Mouse (Mus musculus) megakaryocyte, embryonic 14.5 days (primary cell): ENCODE data around the gene Dcxr. TPM values are rescaled to one million over a fixed set of nuclear protein-coding genes. Genes with fewer than 3 reads are reported as not detected.
A peak's percentile ranks its signal among the peaks of the same experiment; 100 is the strongest.

ENCODE experiments used
- H3K27me3 ChIP-seq: replicated peaks from 2 replicates; pipeline ENCODE3; 2012; ENCODE audit warnings: inconsistent platforms
- H3K36me3 ChIP-seq: replicated peaks from 2 replicates; pipeline ENCODE3; 2012; ENCODE audit warnings: low read length, inconsistent platforms, mixed read lengths
- H3K4me1 ChIP-seq: 2 replicates; pipeline ENCODE4 v1.6.1; 2012; ENCODE audit warnings: inconsistent platforms
- H3K4me3 ChIP-seq: replicated peaks from 2 replicates; pipeline ENCODE3; 2012; ENCODE audit warnings: moderate library complexity, mild to moderate bottlenecking, inconsistent platforms
- H3K9me3 ChIP-seq: 2 replicates; pipeline ENCODE4 v1.6.1; 2012; ENCODE audit warnings: inconsistent platforms
- FLI1 ChIP-seq: IDR thresholded peaks from 2 replicates; pipeline ENCODE4 v1.6.1; 2012; ENCODE audit warnings: low read length, inconsistent platforms, mixed read lengths
- GATA1 ChIP-seq: IDR thresholded peaks from 3 replicates; pipeline ENCODE4 v1.6.1; 2012; ENCODE audit warnings: mixed read lengths, low read length, inconsistent platforms, borderline replicate concordance
- polyA plus RNA-seq: library from polyadenylated mRNA; stranded (reverse); fragments of >175 nt; gene quantifications from 2 replicates; pipeline ENCODE4 v1.2.3, GENCODE M21; 2012; ENCODE audit warnings: low replicate concordance; ENCODE audit not compliant: insufficient read depth

The Dcxr gene
- polyA plus RNA-seq, 1 experiment = 100 TPM

- TF ChIP-seq FLI1 = no peak
- no peak for TF ChIP-seq GATA1
- H3K4me3 ChIP-seq = no peak overlapping the region
Observed at GRCm38 (mm10) chr11:120760236-120760635, 33.2 kb upstream of the Dcxr start.

GRCm38 (mm10) chr11:120751606-120752005 is 24.5 kb upstream of the Dcxr start:
- H3K4me1 ChIP-seq = no peaks in the 10 kb centered on the region
- peaks cover 5% of the 10 kb centered on the region for H3K9me3 ChIP-seq
- no peaks in the 10 kb centered on the region for H3K36me3 ChIP-seq
- H3K27me3 ChIP-seq = peaks cover 17% of the 10 kb centered on the region
- no peak overlapping the region for H3K4me3 ChIP-seq
- TF ChIP-seq FLI1 (no peak), GATA1 (no peak)

More at GRCm38 (mm10) chr11:120760236-120760635, 33.2 kb upstream of the Dcxr start:
- peaks cover 21% of the 10 kb centered on the region for H3K27me3 ChIP-seq
- H3K9me3 ChIP-seq = peaks cover 55% of the 10 kb centered on the region
- peaks cover 6% of the 10 kb centered on the region for H3K4me1 ChIP-seq
- H3K36me3 ChIP-seq = no peaks in the 10 kb centered on the region

DNA sequence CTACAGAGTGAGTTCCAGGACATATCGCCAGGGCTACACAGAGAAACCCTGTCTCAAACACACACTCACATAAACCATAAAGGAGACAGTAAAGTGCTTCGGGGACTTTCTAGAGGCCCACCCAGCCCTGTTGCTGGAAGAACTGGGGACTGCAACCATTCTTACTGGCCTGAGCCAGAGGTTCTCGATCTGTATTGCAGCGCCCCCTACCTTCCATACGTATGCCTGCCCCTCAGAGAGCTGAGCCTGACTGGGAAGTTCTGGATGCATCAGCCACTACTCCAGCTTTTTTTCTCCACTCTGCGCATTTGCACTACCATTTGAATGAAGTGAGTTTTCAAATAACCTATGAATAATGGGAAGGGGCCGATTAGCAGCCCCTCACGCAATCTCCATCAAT is 22.3 kb upstream of the Dcxr start:
- no peaks in the 10 kb centered on the region for H3K36me3 ChIP-seq
- peaks cover 30% of the 10 kb centered on the region for H3K27me3 ChIP-seq
- no peaks in the 10 kb centered on the region for H3K4me1 ChIP-seq
- no peak overlapping the region for H3K4me3 ChIP-seq
- no peaks in the 10 kb centered on the region for H3K9me3 ChIP-seq
- TF ChIP-seq FLI1 = no peak
- no peak for TF ChIP-seq GATA1

- no peak overlapping the region for H3K4me3 ChIP-seq
- no peaks in the 10 kb centered on the region for H3K36me3 ChIP-seq
- peaks cover 37% of the 10 kb centered on the region for H3K27me3 ChIP-seq
- no peaks in the 10 kb centered on the region for H3K9me3 ChIP-seq
- H3K4me1 ChIP-seq = no peaks in the 10 kb centered on the region
- TF ChIP-seq GATA1 (no peak), FLI1 (no peak)
Observed at GRCm38 (mm10) chr11:120747974-120748373, 20.9 kb upstream of the Dcxr start.

DNA sequence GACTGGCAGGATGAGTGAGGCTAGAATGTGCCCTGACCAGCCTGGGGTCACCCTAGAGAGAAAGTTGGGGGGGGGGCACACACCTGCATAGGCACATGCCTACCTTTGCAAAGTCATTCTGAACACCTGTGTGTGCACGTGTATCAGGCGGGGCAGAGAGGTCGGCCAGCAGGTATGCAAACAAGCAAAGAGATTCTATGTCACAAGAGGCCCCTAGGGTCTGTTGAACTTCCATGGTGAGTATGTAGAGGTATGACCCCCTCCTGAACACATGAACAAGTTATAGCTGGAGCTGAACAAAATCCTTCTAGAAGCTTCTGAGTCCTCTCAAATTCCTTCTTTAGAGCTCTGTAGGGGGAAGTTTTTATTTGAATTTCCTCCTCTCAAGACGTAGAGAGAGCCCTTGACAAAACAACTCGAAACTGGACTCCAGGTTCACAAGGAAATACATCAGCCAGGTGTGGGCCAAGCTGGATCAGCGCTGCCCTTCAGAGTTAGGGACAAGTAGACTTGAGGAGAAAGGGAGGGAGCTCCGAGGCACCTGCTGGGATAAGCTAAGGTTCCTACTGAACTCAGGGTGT is 17.1 kb upstream of the Dcxr start:
- H3K9me3 ChIP-seq = no peaks in the 10 kb centered on the region
- peaks cover 5% of the 10 kb centered on the region for H3K4me1 ChIP-seq
- H3K36me3 ChIP-seq = no peaks in the 10 kb centered on the region
- TF ChIP-seq GATA1 = no peak
- TF ChIP-seq FLI1 = no peak
- H3K4me3 ChIP-seq = no peak overlapping the region
- peaks cover 43% of the 10 kb centered on the region for H3K27me3 ChIP-seq

DNA sequence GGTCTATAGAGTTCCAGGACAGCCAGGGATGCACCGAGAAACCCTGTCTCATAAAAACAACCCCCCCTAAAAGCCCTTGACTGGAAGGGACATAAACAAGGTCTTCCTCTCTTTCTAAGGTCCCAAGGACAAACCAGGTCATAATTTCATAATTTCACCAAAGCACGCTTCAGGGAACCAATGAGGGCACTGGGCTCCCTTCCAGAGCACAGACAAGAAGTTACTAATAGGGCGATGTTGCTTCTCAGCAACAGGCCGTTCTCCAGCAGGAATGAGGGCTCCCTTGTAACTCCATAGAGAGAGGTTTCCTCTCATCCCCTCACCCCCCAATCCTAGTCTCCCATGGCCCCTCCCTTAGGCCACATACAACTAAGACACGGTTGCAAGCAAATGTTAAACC is 13.9 kb upstream of the Dcxr start:
- no peak for TF ChIP-seq FLI1
- TF ChIP-seq GATA1 = no peak
- no peaks in the 10 kb centered on the region for H3K9me3 ChIP-seq
- H3K4me3 ChIP-seq = no peak overlapping the region
- H3K36me3 ChIP-seq = no peaks in the 10 kb centered on the region
- peaks cover 45% of the 10 kb centered on the region for H3K27me3 ChIP-seq
- peaks cover 5% of the 10 kb centered on the region for H3K4me1 ChIP-seq

DNA sequence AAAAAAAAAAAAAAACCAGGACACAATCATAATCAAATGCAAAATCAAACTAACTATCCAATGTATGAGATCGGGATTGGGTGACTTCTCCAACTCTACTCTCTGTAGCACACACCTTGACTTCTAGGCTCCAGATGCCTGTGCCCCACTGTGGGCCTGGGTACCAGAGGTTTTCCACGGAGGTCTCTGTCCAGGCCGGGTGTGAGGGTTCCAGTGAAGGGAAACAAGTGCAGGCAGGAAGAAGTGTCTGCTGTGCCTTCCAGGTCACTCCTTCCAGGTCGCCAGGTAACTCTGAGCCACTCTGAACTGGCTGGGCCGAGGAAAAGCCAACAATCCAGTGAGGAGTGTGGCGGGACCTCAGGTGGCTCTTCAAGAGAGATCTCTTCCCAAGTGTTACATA is 9.3 kb upstream of the Dcxr start:
- H3K27me3 ChIP-seq = peaks cover 50% of the 10 kb centered on the region
- H3K9me3 ChIP-seq = no peaks in the 10 kb centered on the region
- H3K4me1 ChIP-seq = peaks cover 8% of the 10 kb centered on the region
- no peak overlapping the region for H3K4me3 ChIP-seq
- H3K36me3 ChIP-seq = no peaks in the 10 kb centered on the region
- TF ChIP-seq GATA1 (no peak), FLI1 (no peak)

- no peaks in the 10 kb centered on the region for H3K36me3 ChIP-seq
- no peak overlapping the region for H3K4me3 ChIP-seq
- TF ChIP-seq FLI1 = no peak
- TF ChIP-seq GATA1 = no peak
- no peaks in the 10 kb centered on the region for H3K9me3 ChIP-seq
- H3K27me3 ChIP-seq = peaks cover 54% of the 10 kb centered on the region
- H3K4me1 ChIP-seq = peaks cover 28% of the 10 kb centered on the region
Observed at GRCm38 (mm10) chr11:120733521-120733920, 6.4 kb upstream of the Dcxr start.

DNA sequence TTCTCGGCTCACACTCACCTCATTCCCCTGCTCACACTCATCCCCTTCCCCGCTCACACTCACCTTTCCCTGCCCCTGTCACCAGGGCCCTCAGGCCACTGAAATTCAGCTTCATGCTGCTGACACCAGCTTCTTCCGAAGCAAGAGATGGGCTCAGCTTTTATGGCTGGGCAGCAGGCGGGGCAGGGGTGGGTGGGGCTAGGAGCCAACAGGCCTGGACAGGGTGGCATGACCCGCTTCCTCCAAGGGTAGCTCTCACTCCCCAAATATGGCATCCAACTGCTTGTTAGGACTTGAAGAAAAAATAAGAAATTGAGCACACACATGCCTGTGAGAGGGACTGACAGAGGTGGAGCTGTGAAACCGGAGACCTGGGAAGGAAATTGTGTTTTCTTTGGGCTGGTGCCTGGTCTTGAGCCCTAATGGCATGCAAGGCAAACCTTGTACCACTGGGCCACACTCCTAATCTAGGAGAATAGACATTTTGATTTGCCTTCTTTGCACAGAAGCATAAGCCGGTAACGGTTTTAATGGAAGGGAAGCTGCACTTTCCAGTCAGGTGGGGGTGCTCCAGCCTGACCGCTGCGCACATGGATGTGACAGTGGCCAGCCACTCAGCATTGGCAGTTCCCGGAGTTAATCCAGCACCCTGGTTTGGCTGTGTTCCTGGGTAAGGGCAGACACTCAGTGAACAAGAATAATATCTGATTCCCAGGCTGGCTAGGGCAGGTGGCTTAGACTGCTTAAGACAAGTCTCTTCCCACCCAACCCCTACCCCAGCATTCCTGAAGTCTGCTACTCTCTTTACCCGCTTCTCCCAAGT is 5.0 kb upstream of the Dcxr start, which contains the start of gene Cbr2:
Cbr2 (minus strand) TSS at position 257 of the 823 bp plus-strand sequence.
- peaks cover 55% of the 10 kb centered on the region for H3K27me3 ChIP-seq

GRCm38 (mm10) chr11:120731395-120731794 is 4.3 kb upstream of the Dcxr start:
- Histone ChIP-seq H3K9me3 (no peaks in the 10 kb centered on the region), H3K27me3 (peaks cover 51% of the 10 kb centered on the region), H3K36me3 (no peaks in the 10 kb centered on the region), H3K4me1 (peaks cover 43% of the 10 kb centered on the region), H3K4me3 (peak overlapping the region; percentile 38)
- TF ChIP-seq GATA1 (no peak), FLI1 (no peak)

More for the DNA sequence above, 5.0 kb upstream of the Dcxr start, which contains the start of gene Cbr2:
- H3K9me3 ChIP-seq = no peaks in the 10 kb centered on the region
- peaks cover 36% of the 10 kb centered on the region for H3K4me1 ChIP-seq
- no peaks in the 10 kb centered on the region for H3K36me3 ChIP-seq
- H3K4me3 ChIP-seq = peak within 1 kb of the TSS; percentile 38
- TF ChIP-seq FLI1 (no peak), GATA1 (no peak)
